Mouse (Mus musculus) lung, embryonic 16.5 days (tissue): ENCODE data around the gene Rnf220. TPM values are rescaled to one million over a fixed set of nuclear protein-coding genes. Genes with fewer than 3 reads are reported as not detected.

Experiments
- ATAC-seq: fragments of 200-750 bp; cut with Nextera tagmentation; 2 replicates; pipeline ENCODE4 v1.8.0; 2017; ENCODE audit warnings: low read depth, mild to moderate bottlenecking, moderate library complexity
- H3K27ac ChIP-seq: fragments of 300-500 bp; sonication (generic); 2 replicates; pipeline ENCODE4 v1.5.1; 2014; ENCODE audit warnings: mild to moderate bottlenecking, control low read depth, low read length
- H3K27me3 ChIP-seq: fragments of 300-500 bp; sonication (generic); 2 replicates; pipeline ENCODE4 v1.6.1; 2014; ENCODE audit warnings: low read depth, low read length, mixed read lengths; ENCODE audit not compliant: control insufficient read depth, insufficient read depth
- H3K36me3 ChIP-seq: fragments of 300-500 bp; sonication (generic); 2 replicates; pipeline ENCODE4 v1.6.1; 2014; ENCODE audit warnings: low read length; ENCODE audit not compliant: control insufficient read depth, insufficient read depth
- H3K4me1 ChIP-seq: fragments of 300-500 bp; sonication (generic); replicated peaks from 2 replicates; pipeline ENCODE4 v1.6.1; 2014; ENCODE audit warnings: low read length, mixed read lengths; ENCODE audit not compliant: control insufficient read depth, insufficient read depth
- H3K4me2 ChIP-seq: fragments of 300-500 bp; sonication (generic); 2 replicates; pipeline ENCODE4 v1.6.1; 2014; ENCODE audit warnings: low read depth, low read length, control low read depth
- H3K4me3 ChIP-seq: fragments of 300-500 bp; sonication (generic); 2 replicates; pipeline ENCODE4 v1.5.1; 2014; ENCODE audit warnings: mild to moderate bottlenecking, low read length, control low read depth
- H3K9ac ChIP-seq: fragments of 300-500 bp; sonication (generic); 2 replicates; pipeline ENCODE4 v1.6.1; 2014; ENCODE audit warnings: low read length, control low read depth
- H3K9me3 ChIP-seq: fragments of 300-500 bp; sonication (generic); 2 replicates; pipeline ENCODE4 v1.6.1; 2016; ENCODE audit warnings: low read length; ENCODE audit not compliant: control insufficient read depth
- WGBS: fragments of 180-500 bp; shearing (Covaris S2); extraction: QIAGEN DNeasy Blood & Tissue Kit; methylation state at CpG from one replicate; pipeline ENCODE4 v1.1.7; 2014; 5-methylcytosine and 5-hydroxymethylcytosine counted together
- polyA plus RNA-seq: library from polyadenylated mRNA; unstranded; fragments of >200 nt; fragmentation: Nextera tagmentation; extraction: Ambion mirVana; gene quantifications from 2 replicates; pipeline ENCODE4 v1.2.1, GENCODE M21; 2015

Rnf220 gene
- polyA plus RNA-seq, 1 experiment from 2014 or later: 61.5 TPM

GRCm38 (mm10) chr4:117281090-117281845 is 215.6 kb downstream of the Rnf220 start:
- H3K36me3 ChIP-seq: peaks cover 37% of the 10 kb centered on the region
- 51% methylated on average over 19 of the region's 19 CpGs for WGBS
- no peaks in the 10 kb centered on the region for H3K9me3 ChIP-seq
- no peak overlapping the region for H3K27ac ChIP-seq
- H3K4me3 ChIP-seq: no peak overlapping the region
- no peak overlapping the region for H3K4me2 ChIP-seq
- H3K27me3 ChIP-seq: no peaks in the 10 kb centered on the region
- H3K4me1 ChIP-seq: peaks cover 11% of the 10 kb centered on the region
- no peak overlapping the region for H3K9ac ChIP-seq
- ATAC-seq: no peak

GRCm38 (mm10) chr4:117280397-117280930 is 216.4 kb downstream of the Rnf220 start:
- Histone ChIP-seq H3K4me3 (no peak overlapping the region), H3K9ac (no peak overlapping the region), H3K27me3 (no peaks in the 10 kb centered on the region), H3K27ac (no peak overlapping the region), H3K4me1 (peaks cover 11% of the 10 kb centered on the region), H3K9me3 (no peaks in the 10 kb centered on the region), H3K36me3 (peaks cover 39% of the 10 kb centered on the region), H3K4me2 (no peak overlapping the region)
- no peak for ATAC-seq
- 86% methylated on average over 8 of the region's 8 CpGs for WGBS

DNA sequence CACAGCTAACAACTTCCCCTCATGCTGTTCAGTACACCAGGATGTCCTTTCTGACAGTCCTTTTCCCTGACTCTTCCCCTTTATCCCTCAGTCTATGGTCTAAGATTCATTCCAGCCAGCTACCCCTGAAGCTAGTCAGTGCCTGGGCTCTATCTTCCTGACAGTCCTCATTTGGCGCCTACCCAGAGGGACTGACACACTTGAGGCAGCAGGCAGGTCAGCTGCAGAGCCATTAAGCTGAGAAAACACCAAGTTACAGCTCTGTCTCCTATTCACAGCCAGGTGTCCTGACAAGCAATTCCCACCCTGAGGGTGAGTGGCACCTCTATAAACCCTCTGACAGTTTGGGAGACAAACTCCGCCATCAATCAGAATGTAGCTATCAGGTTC is 217.6 kb downstream of the Rnf220 start:
- Histone ChIP-seq H3K9ac (no peak overlapping the region), H3K27ac (no peak overlapping the region), H3K4me1 (peaks cover 11% of the 10 kb centered on the region), H3K9me3 (peaks cover 4% of the 10 kb centered on the region), H3K27me3 (no peaks in the 10 kb centered on the region), H3K4me2 (no peak overlapping the region), H3K4me3 (no peak overlapping the region), H3K36me3 (peaks cover 40% of the 10 kb centered on the region)
- no peak for ATAC-seq
- 80% methylated on average over 2 of the region's 2 CpGs for WGBS

GRCm38 (mm10) chr4:117278381-117279252 is 218.2 kb downstream of the Rnf220 start:
- no peak overlapping the region for H3K27ac ChIP-seq
- H3K27me3 ChIP-seq: no peaks in the 10 kb centered on the region
- H3K9ac ChIP-seq: no peak overlapping the region
- no peak overlapping the region for H3K4me2 ChIP-seq
- 63% methylated on average over 10 of the region's 10 CpGs for WGBS
- no peak overlapping the region for H3K4me3 ChIP-seq
- no peak for ATAC-seq
- peaks cover 6% of the 10 kb centered on the region for H3K4me1 ChIP-seq
- peaks cover 42% of the 10 kb centered on the region for H3K36me3 ChIP-seq
- peaks cover 6% of the 10 kb centered on the region for H3K9me3 ChIP-seq

DNA sequence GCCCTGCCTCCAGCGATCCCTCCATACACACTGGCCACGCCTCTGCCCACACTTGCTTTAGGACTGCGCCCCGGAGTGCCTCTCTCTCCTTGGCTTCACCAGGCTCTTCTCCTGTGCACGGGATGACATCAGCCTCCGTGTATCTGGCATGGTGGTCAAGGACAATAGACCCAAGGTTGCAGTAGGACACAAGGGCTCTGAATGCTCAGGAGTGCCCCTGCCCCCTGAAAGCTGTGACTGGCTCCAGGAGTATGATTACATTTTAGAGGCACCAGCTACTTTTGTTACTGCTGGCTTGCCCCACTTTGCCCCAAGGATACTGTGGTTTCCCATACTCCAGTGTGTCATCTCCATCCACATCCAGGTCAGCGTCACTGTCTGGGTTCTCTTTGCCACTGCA is 219.2 kb downstream of the Rnf220 start:
- Histone ChIP-seq H3K27me3 (no peaks in the 10 kb centered on the region), H3K9me3 (peaks cover 6% of the 10 kb centered on the region), H3K4me1 (peaks cover 4% of the 10 kb centered on the region; the same call in 1 of the 2 replicates), H3K27ac (no peak overlapping the region), H3K9ac (no peak overlapping the region), H3K36me3 (peaks cover 45% of the 10 kb centered on the region), H3K4me3 (no peak overlapping the region), H3K4me2 (no peak overlapping the region)
- ATAC-seq: no peak
- 90% methylated on average over 7 of the region's 7 CpGs for WGBS

GRCm38 (mm10) chr4:117277021-117277420 is 219.8 kb downstream of the Rnf220 start:
- H3K27ac ChIP-seq: no peak overlapping the region
- no peak overlapping the region for H3K9ac ChIP-seq
- H3K36me3 ChIP-seq: peaks cover 47% of the 10 kb centered on the region
- peaks cover 4% of the 10 kb centered on the region; the same call in 1 of the 2 replicates for H3K4me1 ChIP-seq
- WGBS: 61% methylated on average over 13 of the region's 13 CpGs
- H3K4me2 ChIP-seq: no peak overlapping the region
- peaks cover 6% of the 10 kb centered on the region for H3K9me3 ChIP-seq
- no peak for ATAC-seq
- H3K4me3 ChIP-seq: no peak overlapping the region
- no peaks in the 10 kb centered on the region for H3K27me3 ChIP-seq

GRCm38 (mm10) chr4:117276281-117276711 is 220.6 kb downstream of the Rnf220 start:
- WGBS: 45% methylated on average over 17 of the region's 17 CpGs
- Histone ChIP-seq H3K27me3 (no peaks in the 10 kb centered on the region), H3K4me2 (no peak overlapping the region), H3K9me3 (peaks cover 6% of the 10 kb centered on the region), H3K9ac (no peak overlapping the region), H3K36me3 (peaks cover 51% of the 10 kb centered on the region), H3K4me1 (peaks cover 4% of the 10 kb centered on the region; the same call in 1 of the 2 replicates), H3K4me3 (no peak overlapping the region), H3K27ac (no peak overlapping the region)
- peak; percentile 12; the same call in 1 of the 2 replicates for ATAC-seq

DNA sequence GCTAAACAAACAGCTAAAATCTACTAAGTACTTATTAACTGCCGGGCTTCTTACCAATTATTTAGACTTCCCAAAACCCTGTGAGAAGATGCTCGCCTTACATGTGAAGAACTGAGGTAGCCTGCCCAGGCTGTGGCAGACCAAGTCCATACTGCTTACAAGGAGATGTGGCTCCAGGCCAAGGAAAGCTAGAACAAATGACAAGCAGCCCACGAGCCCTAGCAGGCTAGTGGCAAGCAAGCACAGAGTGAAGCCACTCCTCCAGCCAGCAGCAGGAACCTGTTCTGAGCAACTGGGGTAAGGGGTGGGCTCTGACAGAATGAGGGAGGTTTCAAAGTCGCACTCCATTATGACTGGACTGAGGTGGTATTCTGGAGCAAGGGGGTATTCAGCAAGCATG is 222.1 kb downstream of the Rnf220 start:
- 85% methylated on average over 4 of the region's 4 CpGs for WGBS
- ATAC-seq: no peak
- Histone ChIP-seq H3K27ac (no peak overlapping the region), H3K27me3 (no peaks in the 10 kb centered on the region), H3K9me3 (peaks cover 6% of the 10 kb centered on the region), H3K4me2 (no peak overlapping the region), H3K4me1 (peaks cover 4% of the 10 kb centered on the region; the same call in 1 of the 2 replicates), H3K4me3 (no peak overlapping the region), H3K36me3 (peaks cover 51% of the 10 kb centered on the region), H3K9ac (no peak overlapping the region)

DNA sequence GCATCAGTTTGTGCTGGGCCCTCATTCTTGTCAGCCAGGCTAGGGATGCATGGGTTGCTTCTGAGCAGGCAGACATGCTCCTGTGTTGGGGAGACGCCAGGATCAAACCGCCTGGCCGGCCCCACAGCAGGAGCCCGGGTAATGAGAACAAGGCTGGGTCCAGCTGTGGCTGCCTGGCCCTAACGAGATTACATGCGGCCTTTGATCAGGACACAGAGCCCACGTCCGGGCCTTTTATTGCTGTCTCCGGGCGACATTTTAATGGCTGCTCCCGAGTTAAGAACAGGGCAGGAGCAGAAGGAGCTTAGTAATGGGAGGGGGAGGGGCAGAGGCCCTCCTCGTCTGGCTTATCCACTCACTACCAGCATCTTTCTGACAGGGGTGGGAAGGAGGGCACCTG is 224.4 kb downstream of the Rnf220 start:
- Histone ChIP-seq H3K9me3 (peaks cover 6% of the 10 kb centered on the region), H3K36me3 (peaks cover 40% of the 10 kb centered on the region), H3K27me3 (no peaks in the 10 kb centered on the region), H3K9ac (no peak overlapping the region), H3K4me3 (no peak overlapping the region), H3K4me2 (no peak overlapping the region), H3K27ac (no peak overlapping the region), H3K4me1 (peaks cover 4% of the 10 kb centered on the region; the same call in 1 of the 2 replicates)
- no peak for ATAC-seq
- 40% methylated on average over 12 of the region's 12 CpGs for WGBS
